Mouse (Mus musculus): ENCODE data around the gene Hbb-bh2. TPM values are rescaled to one million over a fixed set of nuclear protein-coding genes. Genes with fewer than 3 reads are reported as not detected.

The Hbb-bh2 gene
- not detected in 2 replicates for polyA plus RNA-seq (2014; fragmentation: Nextera tagmentation; extraction: Ambion mirVana)

DNA sequence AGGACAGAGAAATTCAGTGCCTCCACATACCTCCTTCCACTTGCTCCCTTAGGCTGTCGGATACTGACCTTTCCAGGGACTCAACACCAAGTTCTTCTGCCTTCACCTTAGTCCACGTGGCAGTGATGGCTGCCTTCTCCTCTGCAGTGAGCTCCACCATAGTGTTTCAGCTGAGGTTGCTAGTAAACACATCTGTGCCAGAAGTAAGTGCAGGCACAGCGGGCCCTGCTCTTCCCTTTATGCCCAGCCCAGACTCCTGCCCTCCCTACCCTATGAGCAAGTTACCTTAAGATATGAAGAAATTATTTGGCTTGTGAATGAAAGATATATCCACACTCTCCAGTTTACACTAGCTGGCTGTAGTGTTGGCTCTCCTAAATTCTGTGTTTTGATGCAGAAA is at the start of gene Hbb-bh2:
Gene Hbb-bh2 (minus strand): TSS at position 253 of the 400 bp plus-strand sequence.
- H3K9ac ChIP-seq = no peak within 1 kb of the TSS
- WGBS = 78% methylated on average over 3 of the region's 3 CpGs
- H3K27me3 ChIP-seq (ENCODE audit: control insufficient read depth, insufficient read depth, low read length) = no peaks in the 10 kb centered on the region
- no peaks in the 10 kb centered on the region for H3K9me3 ChIP-seq (ENCODE audit: control insufficient read depth, low read length)
- H3K36me3 ChIP-seq (replicated peaks; ENCODE audit: control insufficient read depth, insufficient read depth) = no peaks in the 10 kb centered on the region
- no peak within 1 kb of the TSS for H3K4me2 ChIP-seq (replicated peaks)
- H3K27ac ChIP-seq = no peak within 1 kb of the TSS
- no peak within 1 kb of the TSS for H3K4me3 ChIP-seq (replicated peaks; ENCODE audit: low read length)
- ATAC-seq (ENCODE audit: low FRiP score) (no peak), DNase-seq (ENCODE audit: low spot score) (no peak)
- H3K4me1 ChIP-seq (replicated peaks; ENCODE audit: control insufficient read depth, insufficient read depth, low read length) = no peaks in the 10 kb centered on the region

DNA sequence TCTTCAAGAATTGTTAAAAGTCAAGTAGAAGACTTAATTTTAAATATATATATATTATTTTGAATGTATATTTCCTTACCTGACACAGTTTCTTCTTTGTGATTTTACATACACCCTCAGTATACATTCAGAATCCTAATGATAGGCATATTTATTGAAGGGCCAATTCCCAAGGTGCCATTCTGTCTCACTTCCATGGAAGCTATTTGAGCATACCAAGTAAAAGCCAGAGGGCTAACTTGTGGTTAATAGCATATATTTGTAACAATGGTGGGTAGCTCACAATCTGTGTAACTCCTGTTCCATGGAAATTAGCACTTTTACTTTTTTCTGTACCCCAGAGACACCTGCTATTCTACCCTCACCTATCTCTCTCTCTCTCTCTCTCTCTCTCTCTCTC is 45.8 kb upstream of the Hbb-bh2 start, which contains the start of gene Olfr66:
Gene Olfr66 (minus strand): TSS at position 101 of the 400 bp plus-strand sequence.
- Histone ChIP-seq H3K9me3 (ENCODE audit: control insufficient read depth, low read length) (no peaks in the 10 kb centered on the region), H3K4me2 (replicated peaks) (no peak within 1 kb of the TSS), H3K9ac (no peak within 1 kb of the TSS), H3K27me3 (ENCODE audit: control insufficient read depth, insufficient read depth, low read length) (no peaks in the 10 kb centered on the region), H3K4me1 (replicated peaks; ENCODE audit: control insufficient read depth, insufficient read depth, low read length) (no peaks in the 10 kb centered on the region), H3K27ac (no peak within 1 kb of the TSS), H3K36me3 (replicated peaks; ENCODE audit: control insufficient read depth, insufficient read depth) (no peaks in the 10 kb centered on the region), H3K4me3 (replicated peaks; ENCODE audit: low read length) (no peak within 1 kb of the TSS)
- ATAC-seq (ENCODE audit: low FRiP score) (no peak), DNase-seq (ENCODE audit: low spot score) (no peak)

DNA sequence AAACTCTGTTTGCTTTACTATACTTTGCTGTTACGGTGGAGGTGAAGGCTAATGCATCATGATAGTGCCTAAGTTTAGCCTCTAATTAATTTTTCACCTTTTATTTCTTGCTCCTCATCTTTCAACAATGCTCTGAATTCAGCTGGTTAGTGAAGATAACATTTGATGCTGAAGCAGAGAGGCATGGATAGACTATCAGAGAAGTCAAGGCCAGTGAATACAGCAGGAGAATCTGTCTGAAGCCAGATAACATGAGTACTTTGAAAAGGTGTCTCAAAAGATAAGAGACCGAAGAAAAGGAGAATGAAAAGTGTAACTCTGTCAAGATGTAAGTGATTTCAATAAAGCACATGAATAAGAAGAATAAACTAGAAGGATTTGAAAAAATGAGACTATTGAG is 36.8 kb upstream of the Hbb-bh2 start:
- 82% methylated on average over 2 of the region's 2 CpGs for WGBS
- no peak overlapping the region for H3K4me2 ChIP-seq (replicated peaks)

GRCm38 (mm10) chr7:103874451-103874850 is 34.1 kb upstream of the Hbb-bh2 start:
- 49% methylated on average over 5 of the region's 5 CpGs for WGBS

More for the DNA sequence above, 36.8 kb upstream of the Hbb-bh2 start:
- H3K4me1 ChIP-seq (replicated peaks; ENCODE audit: control insufficient read depth, insufficient read depth, low read length) = no peaks in the 10 kb centered on the region
- H3K27ac ChIP-seq = no peak overlapping the region
- H3K9me3 ChIP-seq (ENCODE audit: control insufficient read depth, low read length) = no peaks in the 10 kb centered on the region
- DNase-seq (ENCODE audit: low spot score) = no peak
- ATAC-seq (ENCODE audit: low FRiP score) = no peak
- no peak overlapping the region for H3K4me3 ChIP-seq (replicated peaks; ENCODE audit: low read length)
- no peaks in the 10 kb centered on the region for H3K27me3 ChIP-seq (ENCODE audit: control insufficient read depth, insufficient read depth, low read length)
- H3K36me3 ChIP-seq (replicated peaks; ENCODE audit: control insufficient read depth, insufficient read depth) = no peaks in the 10 kb centered on the region
- H3K9ac ChIP-seq = no peak overlapping the region

DNA sequence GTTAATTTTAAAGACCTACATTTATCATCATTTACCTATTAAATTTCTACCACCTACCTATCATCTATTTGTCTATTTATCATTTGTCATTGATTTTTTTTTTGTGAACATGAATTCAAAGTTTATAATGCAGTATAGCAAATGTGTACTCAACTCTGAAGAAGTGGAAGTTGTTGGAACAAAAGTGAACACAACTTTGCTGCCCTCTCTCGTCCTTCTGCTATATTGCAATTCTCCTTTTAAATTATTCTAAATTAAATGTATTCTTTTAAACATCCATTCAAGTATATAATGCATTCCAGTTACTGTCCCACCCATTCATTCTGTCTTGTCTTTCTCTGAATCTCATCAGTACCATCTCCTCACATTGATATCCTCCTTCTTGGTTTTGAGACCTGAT is 32.7 kb upstream of the Hbb-bh2 start:
- DNase-seq (ENCODE audit: low spot score) = peak; percentile 71
- WGBS = 12% methylated on average over 1 of the region's 1 CpGs

More at GRCm38 (mm10) chr7:103874451-103874850, 34.1 kb upstream of the Hbb-bh2 start:
- H3K27me3 ChIP-seq (ENCODE audit: control insufficient read depth, insufficient read depth, low read length) = no peaks in the 10 kb centered on the region
- ATAC-seq (ENCODE audit: low FRiP score) = no peak
- H3K4me2 ChIP-seq (replicated peaks) = no peak overlapping the region
- H3K36me3 ChIP-seq (replicated peaks; ENCODE audit: control insufficient read depth, insufficient read depth) = no peaks in the 10 kb centered on the region
- no peak overlapping the region for H3K9ac ChIP-seq
- DNase-seq (ENCODE audit: low spot score) = no peak
- no peaks in the 10 kb centered on the region for H3K4me1 ChIP-seq (replicated peaks; ENCODE audit: control insufficient read depth, insufficient read depth, low read length)
- H3K9me3 ChIP-seq (ENCODE audit: control insufficient read depth, low read length) = no peaks in the 10 kb centered on the region
- H3K4me3 ChIP-seq (replicated peaks; ENCODE audit: low read length) = no peak overlapping the region
- no peak overlapping the region for H3K27ac ChIP-seq

DNA sequence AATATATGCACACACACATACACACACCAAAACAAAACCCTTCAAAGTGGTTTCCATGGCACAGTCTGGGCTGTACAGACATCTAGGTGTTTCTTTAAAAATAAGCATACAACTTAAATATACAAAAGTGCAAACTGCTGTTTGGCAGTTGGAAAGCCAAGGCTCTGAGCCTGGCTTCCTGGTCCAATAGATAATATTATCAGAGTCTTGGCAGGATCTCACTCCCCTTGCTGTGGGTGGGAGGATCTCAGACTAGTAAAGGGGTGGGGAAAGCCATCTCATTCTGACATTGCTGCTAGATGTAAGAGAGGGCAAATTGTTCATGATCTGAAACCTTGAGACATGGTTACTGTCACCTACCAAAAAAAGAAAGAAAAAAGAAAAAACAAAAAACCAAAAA is 30.3 kb upstream of the Hbb-bh2 start:
- no peaks in the 10 kb centered on the region for H3K4me1 ChIP-seq (replicated peaks; ENCODE audit: control insufficient read depth, insufficient read depth, low read length)
- H3K9me3 ChIP-seq (ENCODE audit: control insufficient read depth, low read length) = no peaks in the 10 kb centered on the region
- H3K27ac ChIP-seq = no peak overlapping the region
- DNase-seq (ENCODE audit: low spot score) = no peak
- no peaks in the 10 kb centered on the region for H3K27me3 ChIP-seq (ENCODE audit: control insufficient read depth, insufficient read depth, low read length)
- no peak for ATAC-seq (ENCODE audit: low FRiP score)
- no peak overlapping the region for H3K9ac ChIP-seq
- H3K4me2 ChIP-seq (replicated peaks) = no peak overlapping the region
- no peak overlapping the region for H3K4me3 ChIP-seq (replicated peaks; ENCODE audit: low read length)
- no peaks in the 10 kb centered on the region for H3K36me3 ChIP-seq (replicated peaks; ENCODE audit: control insufficient read depth, insufficient read depth)

More for the DNA sequence above, 32.7 kb upstream of the Hbb-bh2 start:
- no peaks in the 10 kb centered on the region for H3K9me3 ChIP-seq (ENCODE audit: control insufficient read depth, low read length)
- no peak for ATAC-seq (ENCODE audit: low FRiP score)
- H3K9ac ChIP-seq = no peak overlapping the region
- no peak overlapping the region for H3K27ac ChIP-seq
- H3K4me2 ChIP-seq (replicated peaks) = no peak overlapping the region
- H3K36me3 ChIP-seq (replicated peaks; ENCODE audit: control insufficient read depth, insufficient read depth) = no peaks in the 10 kb centered on the region
- no peaks in the 10 kb centered on the region for H3K27me3 ChIP-seq (ENCODE audit: control insufficient read depth, insufficient read depth, low read length)
- H3K4me3 ChIP-seq (replicated peaks; ENCODE audit: low read length) = no peak overlapping the region
- H3K4me1 ChIP-seq (replicated peaks; ENCODE audit: control insufficient read depth, insufficient read depth, low read length) = no peaks in the 10 kb centered on the region

GRCm38 (mm10) chr7:103865716-103866115 is 25.4 kb upstream of the Hbb-bh2 start:
- H3K27me3 ChIP-seq (ENCODE audit: control insufficient read depth, insufficient read depth, low read length) = no peaks in the 10 kb centered on the region
- DNase-seq (ENCODE audit: low spot score) (no peak), ATAC-seq (ENCODE audit: low FRiP score) (no peak)
- no peaks in the 10 kb centered on the region for H3K4me1 ChIP-seq (replicated peaks; ENCODE audit: control insufficient read depth, insufficient read depth, low read length)
- H3K27ac ChIP-seq = no peak overlapping the region
- no peak overlapping the region for H3K4me3 ChIP-seq (replicated peaks; ENCODE audit: low read length)
- no peak overlapping the region for H3K4me2 ChIP-seq (replicated peaks)
- H3K9me3 ChIP-seq (ENCODE audit: control insufficient read depth, low read length) = no peaks in the 10 kb centered on the region
- H3K9ac ChIP-seq = no peak overlapping the region
- no peaks in the 10 kb centered on the region for H3K36me3 ChIP-seq (replicated peaks; ENCODE audit: control insufficient read depth, insufficient read depth)

DNA sequence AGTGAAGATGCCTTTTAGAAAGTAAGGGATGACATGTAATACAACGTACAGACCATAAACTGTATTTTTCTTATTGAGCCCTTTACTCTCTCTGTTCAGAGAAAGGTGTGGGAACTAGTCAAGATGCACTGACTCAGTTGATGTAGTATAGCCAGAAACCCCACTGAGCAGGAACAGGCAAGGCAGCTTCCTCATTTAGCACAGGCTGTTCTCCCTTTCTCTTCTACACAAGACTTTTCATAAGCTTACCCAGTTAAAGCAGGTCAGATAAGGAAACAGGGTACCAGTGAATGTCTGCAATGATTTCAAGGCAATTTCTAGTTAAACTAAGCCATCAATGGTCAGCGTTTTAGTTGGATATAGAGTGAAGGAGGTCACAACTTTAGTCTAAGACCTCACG is 21.2 kb upstream of the Hbb-bh2 start:
- Histone ChIP-seq H3K4me2 (replicated peaks) (no peak overlapping the region), H3K27ac (no peak overlapping the region), H3K9me3 (ENCODE audit: control insufficient read depth, low read length) (no peaks in the 10 kb centered on the region), H3K36me3 (replicated peaks; ENCODE audit: control insufficient read depth, insufficient read depth) (no peaks in the 10 kb centered on the region), H3K4me3 (replicated peaks; ENCODE audit: low read length) (no peak overlapping the region), H3K4me1 (replicated peaks; ENCODE audit: control insufficient read depth, insufficient read depth, low read length) (no peaks in the 10 kb centered on the region), H3K9ac (no peak overlapping the region), H3K27me3 (ENCODE audit: control insufficient read depth, insufficient read depth, low read length) (no peaks in the 10 kb centered on the region)
- no peak for ATAC-seq (ENCODE audit: low FRiP score)
- no peak for DNase-seq (ENCODE audit: low spot score)
- 84% methylated on average over 3 of the region's 3 CpGs for WGBS

DNA sequence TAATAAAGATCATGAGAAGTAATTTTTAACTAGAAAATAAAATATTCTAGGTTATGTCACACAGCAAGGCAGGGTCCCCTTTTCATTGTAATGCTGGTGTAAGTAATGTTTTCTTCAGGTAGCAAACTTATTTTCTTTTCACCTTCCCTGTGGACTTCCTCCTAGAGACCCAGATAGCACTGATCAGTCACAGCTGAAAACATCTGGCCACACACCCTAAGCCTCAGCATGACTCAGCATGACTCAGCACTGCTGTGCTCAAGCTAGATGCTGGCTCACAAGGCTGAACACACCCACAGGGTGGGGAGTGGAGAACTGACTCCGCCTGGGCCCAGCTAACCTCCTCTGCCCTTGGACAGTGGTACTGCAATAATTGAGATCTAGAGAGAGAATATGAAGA is 20.5 kb upstream of the Hbb-bh2 start:
- Histone ChIP-seq H3K27me3 (ENCODE audit: control insufficient read depth, insufficient read depth, low read length) (no peaks in the 10 kb centered on the region), H3K4me2 (replicated peaks) (no peak overlapping the region), H3K27ac (no peak overlapping the region), H3K9ac (no peak overlapping the region), H3K4me1 (replicated peaks; ENCODE audit: control insufficient read depth, insufficient read depth, low read length) (no peaks in the 10 kb centered on the region), H3K9me3 (ENCODE audit: control insufficient read depth, low read length) (no peaks in the 10 kb centered on the region), H3K4me3 (replicated peaks; ENCODE audit: low read length) (no peak overlapping the region), H3K36me3 (replicated peaks; ENCODE audit: control insufficient read depth, insufficient read depth) (no peaks in the 10 kb centered on the region)
- DNase-seq (ENCODE audit: low spot score) = no peak
- ATAC-seq (ENCODE audit: low FRiP score) = no peak
- 55% methylated on average over 1 of the region's 1 CpGs for WGBS

DNA sequence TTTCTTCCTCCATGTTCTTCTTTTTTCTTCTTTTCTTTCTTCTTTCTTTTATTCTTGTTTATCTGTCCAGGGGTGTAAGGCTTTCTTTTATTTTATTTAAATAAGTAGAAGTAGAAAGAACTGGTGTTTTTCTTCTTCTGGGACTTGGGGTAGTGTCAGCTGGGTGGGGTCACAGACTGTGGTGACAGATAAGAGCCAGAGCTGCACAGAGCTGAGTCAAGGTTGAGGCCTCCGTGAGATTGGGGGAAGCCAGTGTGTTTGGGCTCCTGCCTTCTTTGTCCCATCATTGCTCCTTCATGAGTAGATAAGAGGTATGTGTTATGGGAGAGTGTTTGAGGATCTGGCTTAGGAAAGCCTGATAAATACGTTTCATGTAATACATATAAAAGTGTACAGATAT is 18.8 kb upstream of the Hbb-bh2 start:
- Histone ChIP-seq H3K9ac (no peak overlapping the region), H3K27ac (no peak overlapping the region), H3K36me3 (replicated peaks; ENCODE audit: control insufficient read depth, insufficient read depth) (no peaks in the 10 kb centered on the region), H3K27me3 (ENCODE audit: control insufficient read depth, insufficient read depth, low read length) (no peaks in the 10 kb centered on the region), H3K4me3 (replicated peaks; ENCODE audit: low read length) (no peak overlapping the region), H3K9me3 (ENCODE audit: control insufficient read depth, low read length) (no peaks in the 10 kb centered on the region), H3K4me1 (replicated peaks; ENCODE audit: control insufficient read depth, insufficient read depth, low read length) (no peaks in the 10 kb centered on the region), H3K4me2 (replicated peaks) (no peak overlapping the region)
- DNase-seq (ENCODE audit: low spot score) (no peak), ATAC-seq (ENCODE audit: low FRiP score) (no peak)
- WGBS = 86% methylated on average over 2 of the region's 2 CpGs
